Mouse (Mus musculus) embryonic fibroblast, embryonic 13.5 days (primary cell): Measurements from ENCODE around the gene Cyb561d1. TPM values are rescaled to one million over a fixed set of nuclear protein-coding genes. Genes with fewer than 3 reads are reported as not detected.
"Not testable (repeated sequence)": the region's sequence is repeated elsewhere in the genome, so short reads cannot be mapped to it uniquely, and the experiment has no call there.

Source experiments
- H3K27ac ChIP-seq: 2 replicates; pipeline ENCODE4 v1.5.1; 2012; ENCODE audit warnings: low read length, control low read depth, inconsistent platforms; ENCODE audit not compliant: insufficient read depth
- H3K4me1 ChIP-seq: 2 replicates; pipeline ENCODE4 v1.6.1; 2011; ENCODE audit warnings: low read length; ENCODE audit not compliant: control insufficient read depth, insufficient read depth
- H3K4me3 ChIP-seq: 2 replicates; pipeline ENCODE4 v1.5.1; 2011; ENCODE audit warnings: mild to moderate bottlenecking, control low read depth, low read length; ENCODE audit not compliant: insufficient read depth
- CTCF ChIP-seq: IDR thresholded peaks from 2 replicates; pipeline ENCODE4 v1.5.1; 2011; ENCODE audit warnings: mild to moderate bottlenecking, control low read depth, low read length, moderate library complexity, borderline replicate concordance; ENCODE audit not compliant: insufficient read depth
- POLR2A ChIP-seq: IDR thresholded peaks from 2 replicates; pipeline ENCODE4 v1.6.1; 2011; ENCODE audit warnings: low read depth, mild to moderate bottlenecking, control low read depth, low read length, moderate library complexity
- polyA plus RNA-seq: library from polyadenylated mRNA; stranded (reverse); fragments of >200 nt; gene quantifications from 2 replicates; pipeline ENCODE4 v1.2.4, GENCODE M21; 2011; ENCODE audit warnings: low read depth; ENCODE audit not compliant: missing spikeins, insufficient read length

Cyb561d1 gene
- 2.7 and 3.5 TPM in 2 replicates for polyA plus RNA-seq

DNA sequence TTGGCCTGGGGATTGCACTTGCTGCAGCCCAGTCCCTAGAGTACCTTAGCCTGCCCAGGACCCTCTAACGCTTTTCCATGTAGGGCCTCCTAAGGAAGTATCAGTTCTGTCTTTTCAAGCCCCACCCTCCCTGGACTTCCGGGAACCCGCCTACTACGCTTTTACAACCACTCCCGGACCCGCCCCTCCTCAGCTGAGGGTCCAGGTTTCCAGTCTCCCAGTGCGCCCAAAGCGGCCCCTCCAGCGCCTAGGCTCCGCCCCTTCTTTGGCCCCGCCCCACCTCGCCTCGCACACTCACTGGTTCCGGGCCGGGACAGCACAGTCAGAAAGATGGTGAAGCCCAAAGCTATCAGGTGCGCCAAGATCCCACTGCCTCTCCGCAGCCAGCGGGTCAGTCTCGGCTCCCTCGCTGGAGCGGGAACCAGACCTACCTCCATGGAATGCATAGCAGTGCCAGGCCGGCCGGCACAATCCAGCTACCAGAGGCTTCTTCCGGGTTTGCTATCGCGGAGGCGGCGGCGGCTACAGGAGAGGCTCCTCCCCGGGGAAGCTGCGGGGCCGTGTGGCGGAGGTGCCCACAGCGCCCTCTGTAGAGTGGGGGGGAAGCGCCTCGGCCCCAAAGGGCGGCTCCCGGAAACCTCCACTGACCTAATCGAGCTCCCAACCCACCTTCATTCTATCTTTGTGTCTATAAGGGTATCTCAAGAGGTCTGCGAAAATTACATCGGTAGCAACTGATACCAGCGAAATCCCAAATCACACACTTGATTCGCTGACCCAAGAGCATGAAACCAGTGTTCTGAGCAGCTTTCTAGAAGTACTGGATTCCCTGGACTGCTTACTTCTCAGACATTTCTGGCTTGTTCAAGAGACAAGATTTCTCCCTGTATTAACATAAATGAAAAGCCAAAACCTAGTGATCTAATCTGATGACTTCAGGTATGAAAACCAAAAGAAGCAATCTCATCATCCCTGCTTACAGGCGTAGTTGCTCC is at the start of gene Cyb561d1:
TSS of gene Cyb561d1 (minus strand) at position 884 of the 995 bp plus-strand sequence.
- H3K27ac ChIP-seq: peak within 1 kb of the TSS; percentile 55
- H3K4me3 ChIP-seq: peak within 1 kb of the TSS; percentile 77
- 0 out of 2 replicates have a peak, but pooled peaks cover 3% of the 10 kb centered on the region for H3K4me1 ChIP-seq
- TF ChIP-seq CTCF (0 out of 2 replicates have a peak, but pooled peaks have one; percentile 23), POLR2A (peak; percentile 56)

DNA sequence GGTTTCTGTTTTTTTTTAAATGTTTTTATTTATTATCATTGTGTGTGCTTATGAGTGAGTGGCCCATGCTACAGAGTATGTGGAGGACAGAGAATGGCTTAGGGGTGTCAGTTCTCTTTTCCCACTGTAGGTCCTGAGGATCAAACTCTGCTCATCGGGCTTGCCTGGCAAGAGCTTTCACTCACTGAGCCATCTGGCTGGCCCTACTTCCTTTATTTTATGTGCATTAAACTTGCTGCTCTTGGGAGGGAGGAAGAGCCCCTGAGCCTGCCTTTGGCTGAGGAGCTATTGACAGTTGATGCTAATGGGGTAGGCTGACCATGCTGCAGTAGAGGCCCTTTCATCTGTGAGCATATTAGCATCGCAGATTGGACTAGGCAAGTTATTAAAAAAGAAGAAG is 45.8 kb upstream of the Cyb561d1 start:
- H3K4me3 ChIP-seq: no peak overlapping the region
- TF ChIP-seq POLR2A (no peak), CTCF (no peak)
- H3K4me1 ChIP-seq: no peaks in the 10 kb centered on the region
- H3K27ac ChIP-seq: no peak overlapping the region

DNA sequence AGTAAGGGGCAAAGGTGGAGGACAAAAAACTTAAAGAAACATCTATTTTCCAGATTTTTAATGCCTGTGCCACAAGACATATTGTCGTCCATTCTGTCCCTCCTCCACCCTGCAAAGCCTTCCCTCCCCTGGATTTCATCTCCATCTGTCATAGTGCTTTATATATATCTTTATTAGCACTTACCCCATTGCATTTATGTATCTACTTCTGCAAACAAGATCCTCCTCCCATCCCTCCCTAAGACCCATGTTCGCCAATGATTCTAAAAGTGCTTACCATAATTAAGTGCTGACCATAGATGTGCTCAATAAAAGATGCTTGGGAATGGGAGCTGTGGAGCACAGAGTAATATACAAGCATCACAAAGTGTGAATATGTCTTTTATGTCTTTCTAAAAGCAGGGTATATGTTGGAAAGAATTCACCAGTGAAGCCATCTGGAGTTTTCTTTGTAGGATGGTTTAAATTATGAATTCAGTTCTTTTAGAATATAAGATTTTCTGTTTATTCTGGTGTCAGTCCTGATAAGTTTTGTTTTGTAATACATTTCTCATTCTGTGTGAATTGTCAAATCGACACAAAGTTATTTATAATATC is 40.3 kb upstream of the Cyb561d1 start:
- H3K4me3 ChIP-seq: no peak overlapping the region
- no peaks in the 10 kb centered on the region for H3K4me1 ChIP-seq
- TF ChIP-seq CTCF: no peak
- TF ChIP-seq POLR2A: no peak
- no peak overlapping the region for H3K27ac ChIP-seq

DNA sequence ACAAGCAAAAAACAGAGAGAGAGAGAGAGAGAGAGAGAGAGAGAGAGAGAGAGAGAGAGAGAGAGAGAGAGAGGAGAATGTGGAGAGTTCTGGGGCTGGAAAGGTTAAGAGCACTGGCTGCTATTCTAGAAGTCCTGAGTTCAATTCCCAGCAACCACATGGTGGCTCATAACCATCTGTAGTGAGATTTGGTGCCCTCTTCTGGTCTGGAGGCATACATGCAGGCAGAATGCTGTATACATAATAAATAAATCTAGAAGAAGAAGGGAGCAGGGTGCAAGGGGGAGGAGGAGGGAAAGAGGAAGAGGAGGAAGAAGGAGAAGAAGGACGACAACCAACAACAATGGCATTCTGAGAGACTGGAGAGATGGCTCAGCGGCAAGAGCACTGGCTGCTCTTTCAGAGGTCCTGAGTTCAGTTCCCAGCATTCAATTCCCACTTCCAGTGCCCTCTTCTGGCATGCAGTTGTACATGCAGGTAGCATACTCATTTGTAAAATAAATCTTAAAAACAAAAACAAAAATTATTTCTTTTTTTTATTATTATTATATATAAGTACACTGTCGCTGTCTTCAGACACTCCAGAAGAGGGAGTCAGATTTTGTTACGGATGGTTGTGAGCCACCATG is 36.6 kb upstream of the Cyb561d1 start:
- H3K4me3 ChIP-seq, H3K4me1 ChIP-seq, H3K27ac ChIP-seq: not testable (repeated sequence)

DNA sequence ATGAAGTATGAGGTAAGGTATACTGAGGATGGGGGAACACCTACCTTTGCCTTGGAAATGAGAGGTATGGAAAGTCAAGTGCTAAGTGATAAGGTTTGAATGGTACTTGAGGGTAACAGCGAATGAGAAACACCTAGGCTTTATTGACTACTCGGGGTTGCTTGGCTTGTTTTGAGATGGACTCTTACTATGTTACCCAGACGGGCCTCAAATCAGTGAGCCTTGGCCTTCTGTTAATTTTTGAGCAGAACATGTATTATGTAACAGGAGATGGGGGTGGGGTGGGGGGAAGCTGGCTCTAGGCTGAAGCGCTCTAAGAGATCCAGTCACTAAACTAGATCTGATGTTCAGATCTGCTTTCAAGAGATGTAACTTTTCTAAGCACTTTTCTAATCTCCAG is 30.6 kb upstream of the Cyb561d1 start:
- no peak overlapping the region for H3K27ac ChIP-seq
- no peak overlapping the region for H3K4me3 ChIP-seq
- TF ChIP-seq POLR2A (no peak), CTCF (no peak)
- H3K4me1 ChIP-seq: no peaks in the 10 kb centered on the region

DNA sequence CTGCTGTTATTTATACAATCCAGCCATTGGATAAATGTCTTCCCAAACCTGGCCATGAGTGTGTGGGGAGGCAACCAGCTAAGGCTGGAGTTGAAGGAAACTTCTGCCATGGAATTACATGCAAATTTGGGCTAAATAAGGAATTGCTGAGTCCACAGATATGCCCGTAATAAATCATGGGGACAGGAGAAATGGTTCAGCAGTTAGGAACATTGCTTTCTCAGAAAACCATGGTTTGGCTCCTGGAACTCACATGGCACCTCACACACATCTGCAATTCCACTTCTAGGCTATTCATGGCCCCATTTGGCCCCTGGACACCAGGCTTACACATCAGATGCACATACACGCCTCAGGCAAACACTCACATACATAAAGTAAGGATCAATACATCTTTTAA is 26.5 kb upstream of the Cyb561d1 start:
- no peaks in the 10 kb centered on the region for H3K4me1 ChIP-seq
- no peak overlapping the region for H3K27ac ChIP-seq
- no peak for TF ChIP-seq POLR2A
- TF ChIP-seq CTCF: no peak
- H3K4me3 ChIP-seq: no peak overlapping the region

DNA sequence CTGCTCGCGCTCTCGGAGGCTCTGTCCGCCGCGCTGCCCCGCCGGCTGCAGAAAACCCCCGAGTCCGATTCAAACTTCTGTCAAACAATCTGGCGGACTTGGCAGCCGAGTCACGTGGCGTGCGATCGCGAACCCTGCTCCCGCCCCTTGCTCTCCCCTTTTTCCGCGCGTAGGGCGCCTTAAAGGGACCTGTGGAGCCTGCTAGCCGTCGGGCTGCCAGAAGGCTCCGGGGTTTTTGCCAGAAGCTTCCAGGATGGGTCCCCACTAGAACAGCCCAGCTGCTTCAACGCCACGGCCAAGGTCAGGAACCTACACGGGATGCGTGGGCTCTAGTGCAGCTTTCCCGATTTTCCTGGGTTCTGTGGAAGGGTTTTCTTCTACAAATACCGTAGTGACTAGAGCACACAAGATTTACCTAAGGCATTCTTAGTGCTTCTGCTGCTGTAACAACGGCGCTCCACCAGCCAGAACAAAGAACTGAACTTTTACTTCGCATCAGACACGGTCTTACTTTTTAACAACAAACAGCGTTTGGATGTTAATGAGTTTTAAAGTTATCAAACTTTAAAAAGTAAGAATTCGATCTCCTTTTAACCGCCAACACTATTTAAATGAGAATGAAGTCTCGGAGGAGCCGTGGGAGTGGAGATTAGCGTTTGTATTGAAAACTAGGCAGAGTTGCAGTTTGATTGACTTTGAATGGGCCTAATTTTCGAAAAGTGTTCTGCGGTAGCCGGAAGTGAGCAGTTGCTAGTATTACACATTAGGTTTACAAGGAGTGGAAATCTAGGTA is 25.7 kb upstream of the Cyb561d1 start, which contains the start of gene Sypl2:
TSS of gene Sypl2 (minus strand) at position 91 of the 793 bp plus-strand sequence.
- H3K27ac ChIP-seq: no peak within 1 kb of the TSS
- no peak for TF ChIP-seq CTCF
- TF ChIP-seq POLR2A: no peak
- H3K4me3 ChIP-seq: peak within 1 kb of the TSS; percentile 39
- H3K4me1 ChIP-seq: no peaks in the 10 kb centered on the region

DNA sequence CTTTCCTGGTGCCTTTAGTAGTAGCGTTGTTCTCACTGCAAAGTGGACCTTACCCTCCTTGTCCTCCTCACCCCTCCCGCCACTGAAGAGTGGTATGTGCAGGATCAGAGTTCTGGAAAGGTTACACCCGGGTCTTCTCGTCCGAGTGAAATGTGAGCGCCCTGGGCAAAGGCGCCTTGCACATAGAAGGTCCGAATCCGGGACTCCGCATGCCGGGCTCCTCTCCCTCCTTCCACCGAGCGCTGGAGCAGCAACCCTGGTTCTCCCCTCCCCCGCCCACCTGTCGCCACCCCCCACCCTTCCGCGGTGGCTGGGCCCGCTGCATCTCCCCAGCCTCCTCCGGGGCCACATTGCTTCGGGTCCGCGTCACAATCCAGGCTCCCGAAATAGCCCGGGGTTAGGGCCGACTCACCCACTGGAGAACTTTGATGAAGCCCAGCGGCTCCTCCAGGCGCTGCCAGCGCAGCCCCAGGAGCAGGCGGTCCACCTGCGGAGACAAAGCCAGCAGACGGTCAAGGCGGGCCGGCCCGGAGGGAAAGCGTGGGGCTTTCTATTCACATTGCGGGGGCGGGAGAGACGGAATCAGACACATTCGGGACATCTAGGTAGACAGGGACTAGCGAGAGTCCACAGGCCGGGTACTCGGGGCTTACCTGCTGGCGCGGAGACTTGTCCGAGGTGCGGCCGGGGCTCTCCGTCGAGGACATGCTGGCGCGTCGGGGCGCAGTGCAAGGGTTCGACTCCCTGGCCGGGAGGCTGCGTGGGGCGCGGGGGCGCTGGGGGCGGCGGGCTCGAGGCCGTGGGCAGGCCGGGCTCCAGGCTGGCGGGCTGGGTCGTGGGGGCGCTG is 24.9 kb upstream of the Cyb561d1 start:
- no peak for TF ChIP-seq POLR2A
- no peak for TF ChIP-seq CTCF
- Histone ChIP-seq H3K4me1 (no peaks in the 10 kb centered on the region), H3K4me3 (no peak overlapping the region), H3K27ac (no peak overlapping the region)

DNA sequence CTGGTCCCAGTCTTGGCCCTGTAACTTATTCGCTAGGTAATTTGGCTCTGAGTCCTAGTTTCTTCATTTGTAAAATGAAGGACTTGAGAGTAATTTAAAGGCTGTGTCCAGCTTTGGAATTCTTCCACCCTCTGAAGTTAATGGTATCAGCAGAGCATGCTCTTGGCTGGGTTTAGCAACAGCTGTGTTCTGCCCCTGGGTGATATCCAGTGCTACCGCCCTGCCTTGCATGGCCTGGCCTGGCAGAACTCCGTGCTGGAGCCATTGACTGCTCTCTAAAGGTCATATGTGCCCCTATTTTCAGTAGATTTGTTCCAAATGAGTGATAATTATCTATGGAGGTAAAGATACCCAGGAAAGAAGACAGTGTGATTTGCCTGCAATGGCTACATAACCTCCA is 19.6 kb upstream of the Cyb561d1 start:
- no peak overlapping the region for H3K4me3 ChIP-seq
- no peaks in the 10 kb centered on the region for H3K4me1 ChIP-seq
- no peak overlapping the region for H3K27ac ChIP-seq
- TF ChIP-seq POLR2A: no peak
- no peak for TF ChIP-seq CTCF
